Mouse (Mus musculus): ENCODE results near the gene Cntln. TPM values are rescaled to one million over a fixed set of nuclear protein-coding genes. Genes with fewer than 3 reads are reported as not detected.

Cntln gene
- 2.0 and 2.6 TPM in 2 replicates for polyA plus RNA-seq (2015; fragmentation: Nextera tagmentation; extraction: Ambion mirVana)

GRCm38 (mm10) chr4:84884111-84884538 is at the start of gene Cntln:
Gene Cntln, plus strand, starts transcription at chr4:84884309.
- TF ChIP-seq EP300 (IDR thresholded peaks at IDR 0.05; ENCODE audit: low read depth) (no peak), CTCF (IDR thresholded peaks at IDR 0.05; ENCODE audit: low read depth) (no peak)
- DNase-seq = peak; percentile 89
- Histone ChIP-seq H3K9me3 (ENCODE audit: low read length) (no peaks in the 10 kb centered on the region), H3K4me2 (ENCODE audit: low read depth, low read length) (peak within 1 kb of the TSS; percentile 95), H3K27me3 (ENCODE audit: insufficient read depth, low read length) (no peaks in the 10 kb centered on the region), H3K9ac (replicated peaks) (peak within 1 kb of the TSS; percentile 87), H3K36me3 (replicated peaks; ENCODE audit: insufficient read depth, low read length) (no peaks in the 10 kb centered on the region), H3K4me1 (ENCODE audit: insufficient read depth) (peaks cover 7% of the 10 kb centered on the region), H3K4me3 (ENCODE audit: low read depth, low read length) (peak within 1 kb of the TSS; percentile 86), H3K27ac (ENCODE audit: low read depth) (peak within 1 kb of the TSS; percentile 83)
- WGBS (ENCODE audit: insufficient replicate concordance) = 2% methylated on average over 41 of the region's 50 CpGs
- peak; percentile 92 for ATAC-seq

- Histone ChIP-seq H3K36me3 (replicated peaks; ENCODE audit: insufficient read depth, low read length) (no peaks in the 10 kb centered on the region), H3K4me3 (ENCODE audit: low read depth, low read length) (no peak overlapping the region), H3K4me2 (ENCODE audit: low read depth, low read length) (no peak overlapping the region), H3K27me3 (ENCODE audit: insufficient read depth, low read length) (no peaks in the 10 kb centered on the region), H3K9ac (replicated peaks) (no peak overlapping the region), H3K4me1 (ENCODE audit: insufficient read depth) (no peaks in the 10 kb centered on the region), H3K27ac (ENCODE audit: low read depth) (no peak overlapping the region), H3K9me3 (ENCODE audit: low read length) (no peaks in the 10 kb centered on the region)
- no peak for ATAC-seq
- TF ChIP-seq CTCF (IDR thresholded peaks at IDR 0.05; ENCODE audit: low read depth) (peak; percentile 69), EP300 (IDR thresholded peaks at IDR 0.05; ENCODE audit: low read depth) (no peak)
- 36% methylated on average over 5 of the region's 5 CpGs for WGBS (ENCODE audit: insufficient replicate concordance)
- DNase-seq = peak; percentile 22
Measured at GRCm38 (mm10) chr4:84836979-84837378, 47.1 kb upstream of the Cntln start.

- no peaks in the 10 kb centered on the region for H3K36me3 ChIP-seq (replicated peaks; ENCODE audit: insufficient read depth, low read length)
- no peak overlapping the region for H3K4me2 ChIP-seq (ENCODE audit: low read depth, low read length)
- H3K4me3 ChIP-seq (ENCODE audit: low read depth, low read length) = no peak overlapping the region
- H3K9ac ChIP-seq (replicated peaks) = no peak overlapping the region
- no peak overlapping the region for H3K27ac ChIP-seq (ENCODE audit: low read depth)
- H3K27me3 ChIP-seq (ENCODE audit: insufficient read depth, low read length) = no peaks in the 10 kb centered on the region
- DNase-seq = no peak
- ATAC-seq = no peak
- TF ChIP-seq CTCF (IDR thresholded peaks at IDR 0.05; ENCODE audit: low read depth) = no peak
- TF ChIP-seq EP300 (IDR thresholded peaks at IDR 0.05; ENCODE audit: low read depth) = no peak
- H3K4me1 ChIP-seq (ENCODE audit: insufficient read depth) = no peaks in the 10 kb centered on the region
- 77% methylated on average over 3 of the region's 3 CpGs for WGBS (ENCODE audit: insufficient replicate concordance)
- H3K9me3 ChIP-seq (ENCODE audit: low read length) = no peaks in the 10 kb centered on the region
Measured at GRCm38 (mm10) chr4:84838545-84838944, 45.6 kb upstream of the Cntln start.

GRCm38 (mm10) chr4:84839466-84839865 is 44.6 kb upstream of the Cntln start:
- no peak for ATAC-seq
- Histone ChIP-seq H3K4me1 (ENCODE audit: insufficient read depth) (no peaks in the 10 kb centered on the region), H3K36me3 (replicated peaks; ENCODE audit: insufficient read depth, low read length) (no peaks in the 10 kb centered on the region), H3K9me3 (ENCODE audit: low read length) (no peaks in the 10 kb centered on the region), H3K4me2 (ENCODE audit: low read depth, low read length) (no peak overlapping the region), H3K27ac (ENCODE audit: low read depth) (no peak overlapping the region), H3K27me3 (ENCODE audit: insufficient read depth, low read length) (no peaks in the 10 kb centered on the region), H3K4me3 (ENCODE audit: low read depth, low read length) (no peak overlapping the region), H3K9ac (replicated peaks) (no peak overlapping the region)
- DNase-seq = no peak
- TF ChIP-seq EP300 (IDR thresholded peaks at IDR 0.05; ENCODE audit: low read depth) = no peak
- TF ChIP-seq CTCF (IDR thresholded peaks at IDR 0.05; ENCODE audit: low read depth) = no peak
- WGBS (ENCODE audit: insufficient replicate concordance) = 75% methylated on average over 2 of the region's 2 CpGs

- Histone ChIP-seq H3K27ac (ENCODE audit: low read depth) (no peak overlapping the region), H3K9me3 (ENCODE audit: low read length) (no peaks in the 10 kb centered on the region), H3K4me2 (ENCODE audit: low read depth, low read length) (no peak overlapping the region), H3K27me3 (ENCODE audit: insufficient read depth, low read length) (no peaks in the 10 kb centered on the region), H3K4me3 (ENCODE audit: low read depth, low read length) (no peak overlapping the region), H3K4me1 (ENCODE audit: insufficient read depth) (no peaks in the 10 kb centered on the region), H3K36me3 (replicated peaks; ENCODE audit: insufficient read depth, low read length) (no peaks in the 10 kb centered on the region), H3K9ac (replicated peaks) (no peak overlapping the region)
- 82% methylated on average over 2 of the region's 2 CpGs for WGBS (ENCODE audit: insufficient replicate concordance)
- TF ChIP-seq EP300 (IDR thresholded peaks at IDR 0.05; ENCODE audit: low read depth) = no peak
- TF ChIP-seq CTCF (IDR thresholded peaks at IDR 0.05; ENCODE audit: low read depth) = no peak
- DNase-seq (no peak), ATAC-seq (no peak)
Measured at GRCm38 (mm10) chr4:84857588-84857987, 26.5 kb upstream of the Cntln start.

- TF ChIP-seq CTCF (IDR thresholded peaks at IDR 0.05; ENCODE audit: low read depth) (peak; percentile 53), EP300 (IDR thresholded peaks at IDR 0.05; ENCODE audit: low read depth) (no peak)
- Histone ChIP-seq H3K27me3 (ENCODE audit: insufficient read depth, low read length) (no peaks in the 10 kb centered on the region), H3K36me3 (replicated peaks; ENCODE audit: insufficient read depth, low read length) (no peaks in the 10 kb centered on the region), H3K4me3 (ENCODE audit: low read depth, low read length) (no peak overlapping the region), H3K4me1 (ENCODE audit: insufficient read depth) (no peaks in the 10 kb centered on the region), H3K27ac (ENCODE audit: low read depth) (no peak overlapping the region), H3K4me2 (ENCODE audit: low read depth, low read length) (no peak overlapping the region), H3K9me3 (ENCODE audit: low read length) (no peaks in the 10 kb centered on the region), H3K9ac (replicated peaks) (no peak overlapping the region)
- DNase-seq = no peak
- no peak for ATAC-seq
- WGBS (ENCODE audit: insufficient replicate concordance) = 39% methylated on average over 3 of the region's 3 CpGs
Measured at GRCm38 (mm10) chr4:84876347-84876746, 7.8 kb upstream of the Cntln start.

- no peak for DNase-seq
- no peaks in the 10 kb centered on the region for H3K27me3 ChIP-seq (ENCODE audit: insufficient read depth, low read length)
- no peaks in the 10 kb centered on the region for H3K9me3 ChIP-seq (ENCODE audit: low read length)
- TF ChIP-seq CTCF (IDR thresholded peaks at IDR 0.05; ENCODE audit: low read depth) (no peak), EP300 (IDR thresholded peaks at IDR 0.05; ENCODE audit: low read depth) (no peak)
- H3K4me3 ChIP-seq (ENCODE audit: low read depth, low read length) = peak overlapping the region; percentile 86
- H3K4me2 ChIP-seq (ENCODE audit: low read depth, low read length) = peak overlapping the region; percentile 95
- no peak overlapping the region for H3K27ac ChIP-seq (ENCODE audit: low read depth)
- WGBS (ENCODE audit: insufficient replicate concordance) = 80% methylated on average over 12 of the region's 12 CpGs
- H3K9ac ChIP-seq (replicated peaks) = peak overlapping the region; percentile 87; the same call in 1 of the 2 replicates
- no peaks in the 10 kb centered on the region for H3K36me3 ChIP-seq (replicated peaks; ENCODE audit: insufficient read depth, low read length)
- no peak for ATAC-seq
- peaks cover 7% of the 10 kb centered on the region for H3K4me1 ChIP-seq (ENCODE audit: insufficient read depth)
Measured at GRCm38 (mm10) chr4:84883646-84884045, 463 bp upstream of the Cntln start.

Measured in liver, postnatal 0 days (tissue).